Mouse (Mus musculus) ES-Bruce4 (cell line): ENCODE measurements around the gene Mblac2. TPM values are rescaled to one million over a fixed set of nuclear protein-coding genes. Genes with fewer than 3 reads are reported as not detected.
"Not testable (repeated sequence)": the region's sequence is repeated elsewhere in the genome, so short reads cannot be mapped to it uniquely, and the experiment has no call there.

Experiments used
- H3K27ac ChIP-seq: 2 replicates; pipeline ENCODE4 v1.5.1; 2012; ENCODE audit warnings: low read length, inconsistent platforms; ENCODE audit not compliant: insufficient read depth
- H3K27me3 ChIP-seq: 2 replicates; pipeline ENCODE4 v1.6.1; 2012; ENCODE audit warnings: mild to moderate bottlenecking, low read length, inconsistent platforms; ENCODE audit not compliant: control insufficient read depth, poor library complexity, insufficient read depth, severe bottlenecking
- H3K36me3 ChIP-seq: 2 replicates; pipeline ENCODE4 v1.6.1; 2012; ENCODE audit warnings: inconsistent platforms, mild to moderate bottlenecking, low read length, moderate library complexity; ENCODE audit not compliant: control insufficient read depth, poor library complexity, insufficient read depth, severe bottlenecking
- H3K4me1 ChIP-seq: one replicate; pipeline ENCODE4 v1.8.1; 2011; ENCODE audit warnings: low read length; ENCODE audit not compliant: control insufficient read depth, insufficient read depth
- H3K4me3 ChIP-seq: 2 replicates; pipeline ENCODE4 v1.5.1; 2011; ENCODE audit warnings: low read depth, mild to moderate bottlenecking, low read length
- H3K9ac ChIP-seq: 2 replicates; pipeline ENCODE4 v1.6.1; 2012; ENCODE audit warnings: low read depth, mild to moderate bottlenecking, inconsistent platforms; ENCODE audit not compliant: poor library complexity, severe bottlenecking
- H3K9me3 ChIP-seq: replicated peaks from 2 replicates; pipeline ENCODE4 v1.6.1; 2012; ENCODE audit warnings: mild to moderate bottlenecking, low read length, inconsistent platforms; ENCODE audit not compliant: control insufficient read depth, poor library complexity, insufficient read depth, severe bottlenecking
- CTCF ChIP-seq: IDR thresholded peaks from one replicate; pipeline ENCODE4 v1.8.1; 2011; ENCODE audit warnings: low read depth, low read length
- EP300 ChIP-seq: IDR thresholded peaks from 2 replicates; pipeline ENCODE4 v1.6.1; 2011; ENCODE audit warnings: low read depth, low read length; ENCODE audit not compliant: insufficient read depth
- POLR2A ChIP-seq: IDR thresholded peaks from one replicate; pipeline ENCODE4 v1.8.1; 2011; ENCODE audit warnings: low read length; ENCODE audit not compliant: insufficient read depth
- polyA plus RNA-seq: library from polyadenylated mRNA; stranded (reverse); fragments of >200 nt; gene quantifications from 2 replicates; pipeline ENCODE4 v1.2.4, GENCODE M21; 2011; ENCODE audit warnings: low read depth; ENCODE audit not compliant: missing spikeins, insufficient read depth, insufficient read length

Mblac2 gene
- polyA plus RNA-seq, 1 experiment, result 2.3 TPM

GRCm38 (mm10) chr13:81711546-81712371, 618 bp downstream of the Mblac2 start:
- Histone ChIP-seq H3K36me3 (no peaks in the 10 kb centered on the region), H3K4me3 (peak overlapping the region; percentile 83), H3K27me3 (no peaks in the 10 kb centered on the region), H3K9ac (peak overlapping the region; percentile 29), H3K4me1 (no peaks in the 10 kb centered on the region), H3K27ac (no peak overlapping the region), H3K9me3 (no peaks in the 10 kb centered on the region)
- no peak for TF ChIP-seq POLR2A
- no peak for TF ChIP-seq EP300
- TF ChIP-seq CTCF, result no peak

DNA sequence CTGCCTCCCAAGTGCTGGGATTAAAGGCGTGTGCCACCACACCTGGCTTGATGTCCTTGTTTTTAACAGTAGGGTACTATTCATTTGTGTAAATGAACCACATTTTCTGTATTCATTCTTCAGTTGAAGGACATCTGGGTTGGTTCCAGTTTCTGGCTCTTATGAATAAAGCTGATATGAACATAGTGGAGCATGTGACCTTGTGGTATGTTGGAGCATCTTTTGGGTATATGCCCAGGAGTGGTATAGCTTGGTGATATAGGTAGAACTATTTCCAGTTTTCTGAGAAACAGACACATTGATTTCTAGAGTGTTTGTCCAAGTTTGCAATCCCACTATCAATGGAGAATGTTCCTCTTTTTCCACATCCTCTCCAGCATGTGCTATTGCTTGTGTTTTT, 2.8 kb downstream of the Mblac2 start:
- no peaks in the 10 kb centered on the region for H3K36me3 ChIP-seq
- no peaks in the 10 kb centered on the region for H3K9me3 ChIP-seq
- no peaks in the 10 kb centered on the region for H3K27me3 ChIP-seq
- H3K4me3 ChIP-seq, result no peak overlapping the region
- no peak overlapping the region for H3K9ac ChIP-seq
- H3K27ac ChIP-seq, result no peak overlapping the region
- no peaks in the 10 kb centered on the region for H3K4me1 ChIP-seq
- TF ChIP-seq CTCF, result no peak
- TF ChIP-seq POLR2A, result no peak
- no peak for TF ChIP-seq EP300

DNA sequence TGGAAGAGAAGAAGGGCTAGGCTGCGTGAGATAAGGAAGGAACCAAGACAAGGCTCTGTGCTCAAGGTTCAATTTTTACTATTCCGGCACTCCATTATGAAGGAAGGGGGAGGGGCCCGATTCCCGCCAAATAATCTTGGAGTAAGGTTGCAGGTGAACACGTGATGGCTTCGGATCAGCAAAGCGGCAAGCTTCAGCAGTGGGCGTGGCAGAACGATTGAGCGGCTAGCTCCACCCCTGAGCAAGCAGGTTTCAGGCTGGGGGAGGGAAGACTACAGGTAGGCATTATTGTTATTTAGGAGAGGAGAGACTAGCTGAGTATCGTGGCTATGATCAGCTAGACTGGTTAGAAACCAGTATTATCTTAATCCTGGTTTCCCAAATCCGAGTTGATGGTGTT, 17.0 kb downstream of the Mblac2 start:
- not testable (repeated sequence) for H3K9ac ChIP-seq, H3K4me1 ChIP-seq, H3K27me3 ChIP-seq, H3K9me3 ChIP-seq, H3K27ac ChIP-seq, H3K36me3 ChIP-seq
- H3K4me3 ChIP-seq, result peak overlapping the region; percentile 30; the same call in 1 of the 2 replicates

DNA sequence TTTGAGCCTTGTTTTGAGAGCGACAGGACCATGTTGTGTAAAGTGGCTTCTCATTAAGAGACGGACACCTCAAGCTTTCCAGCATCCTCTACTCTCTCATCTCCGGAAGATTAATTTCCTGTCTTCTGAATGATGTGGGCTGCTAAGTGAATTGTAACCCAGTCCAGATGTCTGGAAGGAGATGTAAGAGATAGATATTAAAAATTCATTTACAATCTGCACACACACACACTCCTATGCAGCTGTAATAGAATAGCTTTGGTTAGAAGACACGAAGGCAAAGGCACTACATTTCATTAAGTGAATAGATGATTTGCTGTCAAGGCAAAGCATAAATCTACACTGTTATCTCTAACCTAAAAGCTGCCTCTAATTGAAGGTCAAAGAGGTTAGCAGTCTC, 18.0 kb downstream of the Mblac2 start:
- H3K36me3 ChIP-seq, result no peaks in the 10 kb centered on the region
- no peaks in the 10 kb centered on the region for H3K4me1 ChIP-seq
- no peak overlapping the region for H3K4me3 ChIP-seq
- H3K9ac ChIP-seq, result no peak overlapping the region
- 0 out of 2 replicates have a peak, but pooled peaks cover 2% of the 10 kb centered on the region for H3K9me3 ChIP-seq
- TF ChIP-seq EP300 (no peak), CTCF (no peak), POLR2A (no peak)
- H3K27me3 ChIP-seq, result no peaks in the 10 kb centered on the region
- H3K27ac ChIP-seq, result no peak overlapping the region

- Histone ChIP-seq H3K27ac (no peak overlapping the region), H3K36me3 (no peaks in the 10 kb centered on the region), H3K4me3 (no peak overlapping the region), H3K9ac (no peak overlapping the region), H3K27me3 (no peaks in the 10 kb centered on the region), H3K4me1 (no peaks in the 10 kb centered on the region), H3K9me3 (0 out of 2 replicates have a peak, but pooled peaks cover 2% of the 10 kb centered on the region)
- no peak for TF ChIP-seq EP300
- no peak for TF ChIP-seq POLR2A
- no peak for TF ChIP-seq CTCF
Observed at GRCm38 (mm10) chr13:81730362-81730761, 19.2 kb downstream of the Mblac2 start.

GRCm38 (mm10) chr13:81736606-81737005, 25.5 kb downstream of the Mblac2 start:
- no peaks in the 10 kb centered on the region for H3K36me3 ChIP-seq
- H3K9me3 ChIP-seq, result no peaks in the 10 kb centered on the region
- H3K4me1 ChIP-seq, result no peaks in the 10 kb centered on the region
- no peaks in the 10 kb centered on the region for H3K27me3 ChIP-seq
- H3K27ac ChIP-seq, result no peak overlapping the region
- H3K9ac ChIP-seq, result no peak overlapping the region
- TF ChIP-seq CTCF (no peak), POLR2A (no peak), EP300 (no peak)
- H3K4me3 ChIP-seq, result no peak overlapping the region
